Mouse (Mus musculus) c-Kit-positive CD71-negative TER-119-negative erythroid progenitor cells, embryonic 14.5 days (primary cell): ENCODE measurements around the gene Dctn1.

Source experiments
- DNase-seq: peaks from one replicate; pipeline ENCODE4 v3.0.0-alpha.2; 2013; ENCODE audit warnings: low read depth

Gene Dctn1

DNA sequence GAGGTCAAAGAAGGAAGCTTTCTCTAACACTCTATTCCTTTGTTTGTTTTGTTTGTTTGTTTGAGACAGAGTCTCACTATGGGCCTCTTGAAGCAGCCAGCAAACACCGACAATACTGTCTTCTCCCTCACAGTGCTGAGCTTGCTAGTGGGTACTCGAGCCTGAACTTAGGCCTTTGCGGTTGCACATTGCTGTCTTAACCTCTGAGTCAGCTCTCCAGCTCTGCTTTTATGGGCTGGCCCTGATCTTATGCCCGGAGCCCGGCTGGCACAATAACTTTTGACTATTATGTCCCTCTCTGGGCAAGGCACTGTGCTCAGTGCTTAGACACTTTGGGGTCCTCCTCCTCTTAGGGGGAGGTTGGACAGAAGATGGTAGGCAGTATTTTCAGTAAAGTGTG lies 4.2 kb downstream of the Dctn1 start:
- no peak for DNase-seq

DNA sequence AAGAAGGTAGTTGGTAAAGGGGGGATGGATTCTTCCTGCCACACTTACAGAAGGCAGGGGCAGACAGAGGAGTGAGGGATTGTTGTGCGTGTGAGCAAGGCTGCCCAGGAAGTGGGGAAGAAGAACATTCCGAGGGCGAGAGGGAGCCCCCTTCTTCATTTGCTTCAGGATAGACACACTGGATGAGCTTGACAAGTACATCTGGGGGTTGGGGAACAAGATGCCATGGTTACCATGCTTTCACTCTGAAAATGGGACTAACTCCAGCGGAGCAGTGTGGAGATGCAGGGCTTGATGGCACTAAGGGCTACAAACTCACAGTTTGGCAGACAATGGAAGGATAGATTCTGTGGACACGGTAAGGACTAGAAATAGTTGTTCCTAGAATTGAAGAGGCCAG lies 5.3 kb downstream of the Dctn1 start:
- no peak for DNase-seq

DNA sequence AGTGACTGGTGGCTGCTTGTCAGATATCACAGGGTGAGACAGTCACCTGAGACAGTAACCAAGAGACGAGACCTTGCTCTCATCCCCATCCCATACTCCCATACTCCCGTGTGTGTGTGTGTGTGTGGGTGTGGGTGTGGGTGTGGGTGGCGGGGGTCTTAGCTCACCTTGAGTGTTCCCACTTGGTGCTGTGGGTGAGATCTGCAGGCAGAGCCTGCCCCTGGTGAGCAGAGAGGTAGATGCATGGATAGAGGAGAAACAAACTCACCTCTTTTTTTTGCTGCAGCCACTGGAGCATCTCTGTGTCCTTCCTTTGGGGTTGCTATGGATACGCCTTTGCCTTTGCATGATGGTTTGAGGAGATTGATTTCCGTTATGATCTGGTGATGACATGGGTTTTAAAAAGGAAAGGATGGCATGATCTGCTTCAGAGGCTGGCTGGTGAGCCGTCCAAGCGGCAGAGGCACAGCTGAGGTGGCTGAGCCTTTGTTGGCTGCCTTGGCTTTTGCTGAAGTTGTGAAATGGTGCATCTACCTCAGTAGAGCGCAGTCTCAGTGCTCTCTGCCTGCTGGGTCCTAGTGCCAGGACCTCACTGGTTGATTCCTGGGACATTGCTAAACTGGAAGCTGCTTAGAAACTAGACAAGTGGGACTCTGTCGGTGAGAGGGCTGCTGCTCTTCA lies 6.7 kb downstream of the Dctn1 start:
- DNase-seq = no peak

DNA sequence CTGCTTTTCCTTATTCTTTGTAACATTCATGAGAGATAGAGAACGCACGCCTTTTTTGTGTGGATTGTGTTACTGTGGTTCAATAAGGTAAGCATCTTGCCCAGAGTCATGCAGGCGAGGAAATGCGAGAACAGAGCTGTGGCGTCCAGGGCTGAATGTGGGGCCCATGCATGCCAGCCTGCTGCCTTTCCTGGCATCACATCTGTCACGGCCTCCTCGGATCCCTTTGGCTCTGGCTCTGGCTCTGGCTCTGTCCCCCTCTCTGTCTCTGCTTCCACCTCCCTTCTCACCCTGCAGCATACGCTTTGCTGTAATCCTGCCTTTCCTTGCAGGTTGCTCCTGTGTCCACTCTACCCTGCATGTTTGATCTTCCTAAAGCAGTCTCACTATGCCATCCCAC lies 10.3 kb downstream of the Dctn1 start:
- no peak for DNase-seq

DNA sequence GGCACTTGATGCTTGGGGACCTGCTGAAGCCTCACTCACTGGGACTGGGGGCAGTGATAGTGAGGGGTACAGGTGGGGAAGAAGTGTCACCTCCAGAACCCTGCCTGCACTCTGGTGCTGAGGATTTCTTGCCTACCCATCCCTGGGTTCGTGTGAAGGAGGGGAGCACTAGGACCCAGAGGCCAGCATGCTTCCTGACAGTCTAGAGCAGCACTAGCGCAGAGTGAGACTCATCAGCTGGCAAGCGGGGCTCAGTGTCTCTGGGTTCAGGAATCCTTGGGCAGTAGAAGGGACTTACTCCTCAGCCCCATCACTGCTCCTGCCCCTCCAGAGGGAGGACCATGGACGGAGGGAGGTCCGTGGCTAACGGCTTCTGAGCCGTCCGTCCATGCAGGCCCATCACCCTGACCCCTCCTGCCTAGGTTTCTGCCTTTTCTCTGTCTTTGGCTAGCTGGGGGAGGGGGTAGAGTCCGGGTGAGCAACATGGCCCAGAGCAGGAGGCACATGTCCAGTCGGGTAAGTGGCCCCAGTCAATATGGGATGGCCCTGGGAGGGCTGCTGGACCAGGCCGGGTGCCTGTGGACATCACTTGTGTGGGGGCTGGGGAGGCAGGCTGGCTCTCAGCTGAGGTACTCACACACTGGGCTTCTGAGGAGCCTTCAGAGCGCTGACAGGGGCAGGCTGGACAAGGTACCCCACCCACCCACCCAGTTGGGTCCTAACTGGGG lies 13.8 kb downstream of the Dctn1 start:
- DNase-seq = no peak

DNA sequence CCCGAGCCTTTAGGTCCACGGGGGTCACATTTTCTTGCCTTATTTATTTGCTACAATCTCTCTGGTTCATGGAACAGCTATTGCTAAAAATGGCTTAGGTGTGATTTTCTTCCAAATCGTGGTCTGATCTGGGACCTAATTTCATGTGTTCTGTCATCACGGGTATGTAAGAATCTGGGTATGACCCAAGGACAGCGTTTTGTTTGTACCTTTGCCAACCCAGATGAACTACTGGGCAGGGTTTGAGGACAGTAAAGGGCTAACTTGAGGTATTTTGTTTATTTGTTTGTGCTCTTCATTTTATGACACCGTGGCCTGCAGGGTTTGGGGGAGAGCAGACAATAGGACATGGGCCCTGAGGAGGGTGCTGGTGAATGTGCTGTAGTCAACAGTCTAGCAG lies 14.9 kb downstream of the Dctn1 start:
- DNase-seq = no peak

DNA sequence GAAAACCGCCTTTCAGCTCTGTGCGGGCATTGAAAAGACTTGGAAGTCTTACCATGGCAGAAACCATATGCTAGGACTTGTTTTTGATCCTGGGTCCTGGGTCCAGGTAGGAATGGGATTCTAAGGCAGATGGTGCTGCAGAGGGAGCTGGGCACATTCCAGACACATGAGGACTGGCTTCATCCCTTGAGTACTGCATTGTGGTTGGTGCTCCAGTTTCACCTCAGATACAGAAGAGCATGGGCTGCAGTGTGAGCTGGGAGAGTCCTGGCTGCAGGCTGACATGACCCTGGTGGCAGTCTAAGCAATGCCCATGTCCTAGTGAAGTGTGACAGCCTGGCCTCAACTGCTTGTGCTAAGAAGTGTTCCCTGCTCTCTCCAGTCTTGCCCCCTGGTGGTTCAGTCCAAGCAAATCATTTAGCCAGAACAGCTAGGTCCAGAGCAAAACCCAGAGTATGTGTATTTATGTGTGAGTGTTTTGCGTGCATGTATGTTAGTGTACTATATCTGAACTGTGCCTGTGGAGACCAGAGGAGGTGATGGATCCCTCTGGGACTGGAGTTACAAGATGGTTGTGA lies 19.2 kb downstream of the Dctn1 start:
- no peak for DNase-seq

DNA sequence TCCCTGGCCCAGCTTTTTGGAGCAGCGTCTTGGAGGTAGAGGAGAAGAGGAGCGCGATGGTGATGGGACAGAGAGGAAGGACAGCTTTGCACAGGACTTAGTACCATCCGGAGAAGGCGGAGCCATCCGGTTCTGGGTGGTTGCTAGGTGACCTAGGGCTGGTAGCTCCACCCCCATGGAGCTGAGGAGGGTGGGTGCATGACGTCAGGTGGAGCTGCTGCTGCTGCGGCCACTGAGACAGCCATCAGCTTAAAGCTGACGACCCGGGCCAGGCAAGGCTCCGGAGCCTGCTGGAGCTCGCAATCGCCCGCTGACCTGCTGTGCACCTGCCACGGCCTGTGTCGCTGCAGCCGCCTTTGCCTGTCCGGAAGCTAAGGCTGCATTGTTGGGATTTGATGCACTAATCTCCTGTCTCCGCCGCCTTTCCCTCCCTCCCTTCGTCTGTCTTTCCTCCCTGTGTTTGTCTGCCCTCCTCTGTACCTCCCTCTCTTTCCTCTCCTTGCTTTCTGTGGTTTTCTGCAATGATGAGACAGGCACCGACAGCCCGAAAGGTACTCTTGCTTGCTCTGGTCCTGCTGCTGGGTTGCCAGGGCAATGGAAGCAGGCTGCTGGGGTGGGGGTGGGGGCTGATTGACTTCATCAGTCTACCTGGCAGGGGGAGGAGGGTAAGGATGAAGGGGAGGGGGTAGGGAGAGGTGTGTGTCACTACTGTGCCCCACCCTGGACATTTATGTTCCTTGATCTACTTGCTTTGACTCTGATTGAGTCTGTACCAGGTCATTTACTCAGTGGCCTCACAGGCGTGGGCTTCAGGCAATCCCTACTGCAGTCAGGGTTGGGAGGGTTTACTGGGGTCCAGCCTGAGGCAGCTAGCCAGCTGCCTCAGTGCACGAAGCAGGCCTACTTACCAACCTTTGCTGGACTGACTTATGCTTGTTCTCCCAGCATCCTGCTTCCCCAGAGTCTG lies 20.5 kb downstream of the Dctn1 start:
- peak; percentile 30 for DNase-seq

DNA sequence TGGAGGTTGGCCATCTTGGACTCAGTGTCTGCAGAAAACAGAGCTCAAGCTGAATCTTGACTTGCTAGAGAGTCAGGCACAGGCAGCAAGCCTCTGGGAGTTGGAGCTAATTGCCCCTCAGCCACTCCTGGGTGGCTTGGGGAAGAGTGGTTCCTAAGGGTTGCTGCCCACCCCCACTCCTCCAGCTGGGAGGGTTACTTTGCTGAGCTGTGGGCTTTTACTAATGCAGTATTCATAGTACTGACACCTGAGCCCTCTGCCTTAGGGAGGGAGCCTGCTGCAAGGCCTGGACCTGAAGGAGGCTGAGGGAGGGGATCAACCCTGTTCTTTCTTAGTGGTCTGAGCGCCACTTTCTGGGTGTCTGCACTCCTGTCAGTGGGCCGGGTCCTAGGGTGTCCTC lies 21.2 kb downstream of the Dctn1 start:
- DNase-seq = no peak

DNA sequence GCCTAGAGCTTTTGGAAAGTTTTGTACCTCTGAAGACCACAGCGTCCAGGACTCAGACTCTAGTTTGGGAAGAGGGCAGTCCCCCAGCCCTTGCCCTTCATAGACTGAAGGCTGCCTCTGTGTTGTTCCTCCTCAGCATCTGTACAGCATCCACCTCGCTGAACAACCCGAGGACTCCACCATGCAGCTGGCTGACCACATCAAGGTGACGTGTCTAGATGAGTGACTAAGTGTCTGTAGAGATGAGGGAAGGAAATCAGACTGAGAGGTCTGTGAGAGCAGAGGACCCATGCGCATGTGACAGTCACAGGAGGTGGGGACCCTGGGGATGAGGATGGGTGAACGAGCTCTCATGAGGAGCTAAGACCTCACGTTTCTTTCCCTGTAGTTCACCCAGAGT lies 27.9 kb downstream of the Dctn1 start:
- no peak for DNase-seq

DNA sequence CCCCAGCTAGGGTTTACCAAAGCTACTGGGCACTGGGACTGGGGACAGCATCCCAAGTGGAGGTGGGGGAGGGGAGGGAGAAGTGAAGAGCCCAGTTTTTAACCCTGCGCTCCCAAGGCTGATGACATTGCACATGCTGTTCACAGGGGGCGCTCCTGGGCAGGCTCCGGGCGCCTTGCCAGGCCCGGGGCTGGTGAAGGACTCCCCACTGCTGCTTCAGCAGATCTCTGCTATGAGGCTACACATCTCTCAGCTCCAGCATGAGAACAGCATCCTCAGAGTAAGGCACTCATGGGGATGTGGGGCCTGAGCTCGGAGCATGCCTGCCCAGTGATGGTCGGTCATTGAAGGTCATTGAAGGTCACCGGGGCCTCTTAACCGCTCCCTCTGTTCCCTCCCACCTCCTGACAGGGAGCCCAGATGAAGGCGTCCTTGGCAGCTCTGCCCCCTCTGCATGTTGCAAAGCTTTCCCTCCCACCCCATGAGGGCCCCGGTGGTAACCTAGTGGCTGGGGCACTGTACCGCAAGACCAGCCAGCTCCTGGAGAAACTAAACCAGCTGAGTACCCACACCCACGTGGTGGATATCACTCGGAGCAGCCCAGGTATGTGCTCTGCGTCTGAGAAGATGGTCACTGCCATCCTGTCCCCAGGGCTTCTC lies 31.8 kb downstream of the Dctn1 start:
- no peak for DNase-seq

DNA sequence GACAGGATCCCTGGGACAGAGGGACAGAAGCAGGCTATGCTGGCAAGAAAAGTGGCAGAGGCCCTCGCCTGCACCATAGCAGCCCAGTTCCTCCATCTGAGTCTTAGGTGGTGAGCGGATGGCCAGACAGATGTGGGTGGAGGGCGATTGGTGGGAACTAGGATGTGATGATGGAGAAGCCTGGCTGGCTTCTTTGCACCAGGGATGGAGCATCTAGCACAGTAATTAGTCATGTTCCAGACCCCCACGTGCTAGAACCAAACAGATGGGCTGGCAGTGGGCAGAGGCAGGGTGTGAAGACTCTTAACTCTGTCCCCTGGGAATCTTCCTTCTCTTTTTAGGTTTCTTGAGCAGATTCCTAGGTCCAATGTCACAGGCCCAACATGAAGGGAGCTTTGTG lies 37.6 kb downstream of the Dctn1 start:
- DNase-seq = no peak

DNA sequence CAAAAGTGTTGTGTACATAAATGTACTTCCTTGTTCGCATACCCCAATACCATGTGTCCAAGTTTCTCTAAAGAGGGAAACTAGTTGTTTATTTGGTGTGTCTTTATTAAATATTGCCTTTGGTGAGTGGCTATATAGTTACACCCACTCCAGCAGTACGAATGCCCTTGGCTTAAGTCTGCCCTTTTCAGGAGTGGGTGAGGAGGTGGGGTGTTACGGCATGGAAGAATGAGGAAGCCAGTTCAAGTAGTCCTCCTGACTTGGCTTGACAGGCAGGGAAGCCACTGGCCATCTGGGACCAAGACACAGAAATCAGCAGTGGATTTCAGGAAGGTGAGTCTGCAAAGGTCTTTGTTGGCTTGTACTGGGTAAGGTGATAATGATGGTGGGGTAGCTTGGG lies 40.1 kb downstream of the Dctn1 start:
- no peak for DNase-seq

DNA sequence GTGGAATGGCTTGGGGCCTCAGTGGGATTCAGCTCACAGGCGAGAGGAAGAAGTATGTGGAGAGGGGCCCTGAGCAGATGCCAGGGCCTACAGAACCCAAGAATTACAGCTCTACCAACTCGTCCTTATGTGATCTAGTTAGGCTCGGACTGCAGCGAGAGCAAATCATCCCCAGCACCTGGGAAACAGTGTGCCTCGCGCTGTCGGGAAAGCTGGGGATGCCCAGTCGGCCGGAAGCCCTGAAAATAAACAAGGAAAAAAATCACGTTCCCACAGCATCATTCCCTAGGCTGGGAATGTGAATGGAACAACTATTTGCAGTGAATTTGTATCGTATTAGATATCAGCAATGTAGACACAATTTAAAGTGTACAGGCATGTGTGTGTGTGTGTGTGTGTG lies 40.6 kb downstream of the Dctn1 start:
- no peak for DNase-seq

DNA sequence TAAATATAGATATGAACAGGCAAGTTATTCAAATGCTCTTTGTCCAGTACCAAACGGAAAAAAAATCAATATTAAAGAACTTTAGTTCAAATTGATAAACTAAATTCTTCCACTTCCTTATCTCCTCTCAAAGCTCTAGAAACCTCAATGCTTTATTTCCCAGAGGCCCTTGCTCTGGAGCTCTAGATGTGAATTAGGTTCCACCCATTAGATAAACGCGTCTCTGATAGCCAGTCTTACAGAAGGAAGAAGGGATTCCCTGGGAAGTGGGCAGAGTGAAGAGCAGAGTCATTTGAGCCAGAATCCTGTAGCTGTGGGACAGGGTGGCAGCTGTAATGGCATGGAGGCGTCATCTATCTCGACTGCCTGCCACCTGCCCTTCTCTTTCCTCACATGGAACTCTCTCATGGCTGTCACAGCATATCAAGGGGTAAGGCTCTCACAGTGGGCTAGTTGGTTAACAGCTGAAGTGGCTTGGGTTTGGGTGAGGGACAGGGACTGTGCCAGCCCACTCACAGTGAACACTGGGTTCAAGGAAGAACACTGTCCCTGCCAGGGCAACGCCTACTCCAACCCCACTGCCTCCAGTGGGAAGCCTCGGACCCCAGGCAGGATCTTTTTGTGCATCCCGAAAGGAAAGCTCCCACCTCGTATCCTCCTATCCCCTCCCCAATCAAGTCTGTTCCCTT lies 41.8 kb downstream of the Dctn1 start:
- DNase-seq = no peak

DNA sequence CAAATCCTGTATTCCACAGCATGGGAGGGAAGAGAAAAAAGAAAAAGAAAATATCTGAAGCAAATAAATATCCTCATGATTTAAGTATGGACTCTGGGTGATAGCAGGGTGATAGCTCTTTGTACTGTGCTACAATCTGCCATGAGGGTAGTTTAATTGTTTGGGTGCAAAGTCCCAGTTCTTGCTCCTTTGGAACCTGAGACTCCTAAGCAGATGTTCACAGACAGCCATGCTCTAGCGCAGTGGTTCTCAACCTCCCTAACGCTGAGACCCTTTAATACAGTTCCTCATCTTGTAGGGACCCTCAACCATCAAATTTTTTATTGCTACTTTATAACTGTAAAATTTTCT lies 42.3 kb downstream of the Dctn1 start:
- DNase-seq = no peak

DNA sequence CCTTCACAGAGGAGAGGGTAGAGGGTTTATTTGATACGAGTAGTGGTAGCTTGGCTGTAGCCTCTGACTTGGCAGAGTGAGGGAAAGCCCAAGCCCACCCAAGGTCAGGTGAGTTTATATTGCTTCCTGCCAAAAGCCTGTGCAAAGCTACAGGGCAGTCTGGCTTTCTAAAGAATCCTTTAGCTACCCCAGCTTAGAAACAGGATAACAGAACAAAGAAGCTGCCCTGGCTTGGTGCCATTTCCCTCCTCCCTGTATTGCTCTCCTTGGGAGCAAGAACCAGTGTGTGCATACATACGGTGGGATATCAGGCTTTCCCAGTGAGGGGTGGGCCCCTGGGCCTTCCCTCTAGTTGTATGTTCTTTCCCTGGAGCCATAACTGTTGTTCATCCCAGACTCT lies 44.8 kb downstream of the Dctn1 start:
- no peak for DNase-seq

DNA sequence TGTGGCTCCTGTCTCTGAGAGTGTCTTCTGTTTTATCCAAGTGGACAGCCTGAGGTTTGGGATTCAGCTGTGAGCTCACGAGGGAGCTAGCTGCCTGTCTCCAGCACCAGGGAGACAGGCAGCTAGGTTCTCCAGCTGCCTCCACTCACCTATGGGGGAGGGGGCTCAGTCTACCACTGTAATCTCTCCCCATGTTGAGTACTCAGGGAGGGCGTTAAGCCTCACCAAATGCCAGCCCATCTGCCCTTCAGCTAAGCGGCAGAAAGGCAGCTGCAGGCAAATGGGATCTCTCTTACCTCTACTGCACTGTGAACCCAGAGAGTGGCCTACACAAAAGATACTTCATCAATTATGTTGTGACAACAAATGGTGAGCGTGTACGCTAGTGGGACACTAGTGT lies 45.8 kb downstream of the Dctn1 start:
- no peak for DNase-seq

DNA sequence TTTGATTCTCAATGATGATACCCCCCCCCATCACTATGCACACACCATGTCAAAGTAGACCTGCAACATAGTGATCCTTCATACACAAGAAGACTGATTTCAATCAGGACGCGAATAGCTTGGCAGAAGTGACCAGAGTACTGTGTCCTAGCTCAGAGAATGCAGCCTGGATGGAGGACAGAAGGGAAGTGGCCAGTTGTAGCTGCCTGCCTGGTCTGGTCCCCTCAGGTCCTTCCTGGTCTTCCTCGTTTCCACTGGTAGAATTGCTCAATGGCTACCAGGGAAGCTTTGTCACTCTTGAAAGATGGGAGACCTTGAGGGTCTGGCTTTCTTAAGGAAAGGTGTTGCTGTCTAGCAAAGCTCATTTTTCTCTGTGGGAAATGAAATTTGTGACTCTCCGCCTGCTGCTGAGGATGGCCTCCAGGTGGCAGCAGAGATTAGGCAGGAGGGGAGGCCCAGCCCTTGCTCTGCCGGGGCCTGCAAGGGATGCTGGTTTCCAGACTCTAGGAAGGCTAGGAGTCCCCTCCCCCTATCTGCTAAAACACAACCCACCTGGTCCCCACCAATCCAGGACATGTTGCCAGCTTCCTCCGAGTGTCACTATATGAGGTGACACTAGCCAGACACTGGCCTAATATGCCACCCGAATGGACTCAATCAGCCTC lies 49.4 kb downstream of the Dctn1 start:
- peak; percentile 43 for DNase-seq

DNA sequence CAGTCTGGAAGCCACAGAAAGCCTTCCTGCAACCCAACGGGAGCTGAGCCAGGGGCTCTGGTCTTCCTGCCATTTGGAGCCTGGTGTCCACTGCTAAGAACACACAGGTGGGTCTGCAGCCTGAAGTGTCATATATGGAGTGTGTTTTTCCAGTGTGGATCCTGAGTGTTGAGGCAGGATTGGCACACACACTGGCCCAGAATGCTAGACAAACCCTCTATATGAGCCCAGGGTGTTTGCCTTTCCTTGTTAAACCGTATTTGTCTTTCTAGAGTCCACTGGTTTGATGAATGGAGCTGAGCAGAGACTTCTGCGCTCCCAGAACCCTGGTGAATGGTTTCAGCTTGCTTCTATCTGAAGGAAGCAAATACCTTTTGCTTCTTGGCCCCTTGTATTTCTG lies 54.1 kb downstream of the Dctn1 start, which contains the start of gene Slc4a5:
Gene Slc4a5 (plus strand): TSS at position 15 of the 400 bp plus-strand sequence.
- no peak for DNase-seq

DNA sequence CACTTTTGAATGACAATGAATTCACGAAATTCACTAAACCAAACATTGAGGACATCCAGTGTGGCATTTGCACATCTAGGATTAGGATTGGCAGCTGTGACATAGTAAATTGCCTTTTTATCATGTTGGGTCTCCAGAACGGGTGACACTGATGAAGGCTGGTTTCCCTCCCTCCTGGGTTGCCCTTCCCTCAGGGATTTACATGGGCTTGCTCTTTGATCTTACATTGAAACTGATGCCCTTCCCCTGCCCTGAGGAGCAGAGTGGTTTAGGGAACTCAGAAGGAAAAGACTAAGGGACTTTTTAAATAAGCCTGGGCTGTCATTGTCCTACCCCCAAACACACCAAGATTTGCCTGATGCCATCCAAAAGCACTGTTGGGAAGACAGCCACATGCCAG lies 65.8 kb downstream of the Dctn1 start:
- DNase-seq = no peak
